Mouse (Mus musculus) megakaryocyte, embryonic 14.5 days (primary cell): ENCODE data around the gene Foxl2. TPM values are rescaled to one million over a fixed set of nuclear protein-coding genes. Genes with fewer than 3 reads are reported as not detected.
A peak's percentile ranks its signal among the peaks of the same experiment; 100 is the strongest.

Experiments
- H3K27me3 ChIP-seq: replicated peaks from 2 replicates; pipeline ENCODE3; 2012; ENCODE audit warnings: inconsistent platforms
- H3K36me3 ChIP-seq: replicated peaks from 2 replicates; pipeline ENCODE3; 2012; ENCODE audit warnings: low read length, inconsistent platforms, mixed read lengths
- H3K4me1 ChIP-seq: 2 replicates; pipeline ENCODE4 v1.6.1; 2012; ENCODE audit warnings: inconsistent platforms
- H3K4me3 ChIP-seq: replicated peaks from 2 replicates; pipeline ENCODE3; 2012; ENCODE audit warnings: moderate library complexity, mild to moderate bottlenecking, inconsistent platforms
- H3K9me3 ChIP-seq: 2 replicates; pipeline ENCODE4 v1.6.1; 2012; ENCODE audit warnings: inconsistent platforms
- FLI1 ChIP-seq: IDR thresholded peaks from 2 replicates; pipeline ENCODE4 v1.6.1; 2012; ENCODE audit warnings: low read length, inconsistent platforms, mixed read lengths
- GATA1 ChIP-seq: IDR thresholded peaks from 3 replicates; pipeline ENCODE4 v1.6.1; 2012; ENCODE audit warnings: mixed read lengths, low read length, inconsistent platforms, borderline replicate concordance
- polyA plus RNA-seq: library from polyadenylated mRNA; stranded (reverse); fragments of >175 nt; gene quantifications from 2 replicates; pipeline ENCODE4 v1.2.3, GENCODE M21; 2012; ENCODE audit warnings: low replicate concordance; ENCODE audit not compliant: insufficient read depth

Foxl2 gene
- polyA plus RNA-seq, 1 experiment, result not detected

GRCm38 (mm10) chr9:98979431-98980416 is 24.6 kb downstream of the Foxl2 start:
- H3K4me1 ChIP-seq, result peaks cover 25% of the 10 kb centered on the region
- no peaks in the 10 kb centered on the region for H3K9me3 ChIP-seq
- H3K27me3 ChIP-seq, result peaks cover 66% of the 10 kb centered on the region
- no peaks in the 10 kb centered on the region for H3K36me3 ChIP-seq
- H3K4me3 ChIP-seq, result peak overlapping the region; percentile 88
- TF ChIP-seq FLI1, result no peak
- TF ChIP-seq GATA1, result no peak

GRCm38 (mm10) chr9:98985800-98986475 is 30.9 kb downstream of the Foxl2 start, which contains the start of gene Faim:
Gene Faim (plus strand): TSS chr9:98986373.
- H3K4me3 ChIP-seq, result peak within 1 kb of the TSS; percentile 98
- no peaks in the 10 kb centered on the region for H3K36me3 ChIP-seq
- H3K27me3 ChIP-seq, result peaks cover 22% of the 10 kb centered on the region
- peaks cover 18% of the 10 kb centered on the region for H3K4me1 ChIP-seq
- TF ChIP-seq GATA1 (no peak), FLI1 (no peak; the same call in 1 of the 2 replicates)
- no peaks in the 10 kb centered on the region for H3K9me3 ChIP-seq

GRCm38 (mm10) chr9:98986476-98987096 is 31.5 kb downstream of the Foxl2 start:
- H3K4me3 ChIP-seq, result peak overlapping the region; percentile 98
- H3K4me1 ChIP-seq, result peaks cover 18% of the 10 kb centered on the region
- no peak for TF ChIP-seq FLI1
- no peak for TF ChIP-seq GATA1
- H3K9me3 ChIP-seq, result no peaks in the 10 kb centered on the region
- no peaks in the 10 kb centered on the region for H3K36me3 ChIP-seq
- H3K27me3 ChIP-seq, result peaks cover 19% of the 10 kb centered on the region

DNA sequence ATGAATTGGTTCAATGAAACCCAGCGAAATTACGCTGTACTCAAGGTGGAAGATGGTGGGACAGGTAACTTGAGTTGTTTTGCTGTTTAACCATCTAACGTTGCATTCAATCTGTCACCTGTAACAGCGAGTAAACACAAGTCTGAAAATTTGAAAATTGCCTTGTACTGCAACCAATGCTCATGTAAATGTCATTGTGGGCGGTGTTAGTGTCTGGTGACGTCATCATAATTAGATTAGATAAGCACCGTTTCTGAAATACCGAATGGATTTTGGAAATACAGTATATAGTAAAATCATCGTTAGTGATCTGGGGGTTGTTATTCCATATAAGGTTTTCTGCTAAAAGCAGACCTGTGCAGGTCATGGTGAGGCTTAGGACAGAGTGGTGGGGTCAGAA is 32.0 kb downstream of the Foxl2 start:
- Histone ChIP-seq H3K36me3 (no peaks in the 10 kb centered on the region), H3K4me3 (peak overlapping the region; percentile 98), H3K4me1 (peaks cover 18% of the 10 kb centered on the region), H3K27me3 (peaks cover 16% of the 10 kb centered on the region), H3K9me3 (no peaks in the 10 kb centered on the region)
- no peak for TF ChIP-seq FLI1

- peaks cover 33% of the 10 kb centered on the region for H3K4me1 ChIP-seq
- peaks cover 55% of the 10 kb centered on the region for H3K36me3 ChIP-seq
- no peak overlapping the region for H3K4me3 ChIP-seq
- TF ChIP-seq FLI1, result no peak
- no peak for TF ChIP-seq GATA1
- H3K9me3 ChIP-seq, result no peaks in the 10 kb centered on the region
- no peaks in the 10 kb centered on the region for H3K27me3 ChIP-seq
Measured at GRCm38 (mm10) chr9:98994103-98994502, 39.0 kb downstream of the Foxl2 start.

DNA sequence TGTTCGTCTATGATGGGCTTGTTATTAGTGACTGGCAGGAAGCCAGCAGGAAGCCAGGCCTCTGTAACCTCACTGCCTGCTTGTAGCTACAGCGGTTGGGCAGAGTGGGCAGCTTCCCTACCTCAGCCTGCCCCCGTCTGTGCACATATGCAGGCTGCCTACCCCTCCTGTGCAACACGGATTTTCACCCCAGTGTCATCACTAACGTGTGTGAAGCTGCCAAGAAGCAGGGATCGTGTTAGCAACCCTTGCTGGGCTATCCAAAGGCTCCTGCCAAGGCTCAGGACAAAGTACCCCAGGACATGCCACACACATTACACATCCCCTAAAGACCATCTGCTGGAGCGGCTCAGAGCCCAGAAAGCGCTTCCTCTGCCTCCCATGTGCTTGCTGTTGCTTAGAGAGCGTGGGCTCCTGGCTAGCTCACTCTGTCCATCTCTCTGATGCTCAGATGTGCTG is 44.8 kb downstream of the Foxl2 start:
- Histone ChIP-seq H3K36me3 (peaks cover 70% of the 10 kb centered on the region), H3K27me3 (no peaks in the 10 kb centered on the region), H3K9me3 (no peaks in the 10 kb centered on the region), H3K4me1 (peaks cover 46% of the 10 kb centered on the region), H3K4me3 (peak overlapping the region; percentile 44)
- TF ChIP-seq GATA1, result no peak
- TF ChIP-seq FLI1, result no peak

DNA sequence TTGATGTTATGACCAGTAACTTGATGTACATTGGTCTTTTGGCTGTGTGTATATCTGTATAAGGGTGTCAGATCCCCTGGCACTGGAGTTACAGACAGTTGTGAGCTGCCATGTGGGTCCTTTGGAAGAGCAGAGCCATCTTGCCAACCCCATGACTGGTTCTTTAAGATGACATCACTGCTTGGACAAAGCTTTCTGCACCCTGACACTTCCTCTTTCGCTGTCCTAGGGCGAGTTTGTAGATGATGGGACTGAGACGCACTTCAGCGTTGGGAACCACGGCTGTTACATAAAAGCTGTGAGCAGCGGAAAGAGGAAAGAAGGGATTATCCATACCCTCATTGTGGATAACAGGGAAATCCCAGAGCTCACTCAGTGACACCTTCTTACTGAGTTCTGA is 46.2 kb downstream of the Foxl2 start:
- H3K4me1 ChIP-seq, result peaks cover 38% of the 10 kb centered on the region
- no peak overlapping the region for H3K4me3 ChIP-seq
- H3K36me3 ChIP-seq, result peaks cover 61% of the 10 kb centered on the region
- TF ChIP-seq GATA1 (no peak), FLI1 (no peak)
- H3K27me3 ChIP-seq, result no peaks in the 10 kb centered on the region
- no peaks in the 10 kb centered on the region for H3K9me3 ChIP-seq

Other genes starting within 250 kb of the Foxl2 start
- gene Prr23a1, start 112.8 kb upstream of the Foxl2 start, polyA plus RNA-seq, result not detected in 2 replicates
- gene Prr23a2, start 98.8 kb upstream of the Foxl2 start, polyA plus RNA-seq, result not detected in 2 replicates
- not detected in 2 replicates for gene Prr23a3, start 90.5 kb upstream of the Foxl2 start, polyA plus RNA-seq
- gene 7420426K07Rik, start 52.2 kb upstream of the Foxl2 start, polyA plus RNA-seq, result not detected in 2 replicates
- 16.5 TPM in 1 of 2 replicates, not detected in the other for gene Faim, start 31.1 kb downstream of the Foxl2 start, polyA plus RNA-seq
- gene Gm1123, start 80.4 kb downstream of the Foxl2 start, polyA plus RNA-seq, result not detected in 2 replicates
- gene Pik3cb, start 185.3 kb downstream of the Foxl2 start, polyA plus RNA-seq, result 0.82 and 1.8 TPM in 2 replicates